Mouse (Mus musculus) liver, adult 2 months (tissue): ENCODE data around the gene Pld1.

Source experiments
- CTCF ChIP-seq: fragments of 200-500 bp; IDR thresholded peaks from 2 replicates; pipeline ENCODE4 v1.5.1; 2011; ENCODE audit warnings: low read depth, low read length, control low read depth
- POLR2A ChIP-seq: fragments of 200-500 bp; IDR thresholded peaks from 2 replicates; pipeline ENCODE4 v1.6.1; 2011; ENCODE audit warnings: low read length, control low read depth; ENCODE audit not compliant: insufficient read depth; ENCODE audit errors: extremely low read depth

GRCm38 (mm10) chr3:27918656-27919436 lies 19.6 kb upstream of the Pld1 start:
- TF ChIP-seq POLR2A (no peak), CTCF (no peak)
